Mouse (Mus musculus) liver, embryonic 14.5 days (tissue): ENCODE measurements around the gene Nudt7. TPM values are rescaled to one million over a fixed set of nuclear protein-coding genes. Genes with fewer than 3 reads are reported as not detected.

Experiments
- ATAC-seq: fragments of 200-750 bp; cut with Nextera tagmentation; 2 replicates; pipeline ENCODE4 v1.8.0; 2017; ENCODE audit warnings: moderate number of reproducible peaks, mild to moderate bottlenecking, moderate library complexity; ENCODE audit not compliant: insufficient read depth
- DNase-seq, 3 experiments: peaks; one replicate each; pipeline ENCODE4 v3.0.0-alpha.2; 2012 to 2013; ENCODE audit warnings: low read depth in 3 of 3, low spot score in 3 of 3
- H3K27ac ChIP-seq: fragments of 300-500 bp; sonication (generic); 2 replicates; pipeline ENCODE4 v1.5.1; 2014; ENCODE audit warnings: moderate library complexity, mild to moderate bottlenecking, control low read depth, inconsistent platforms
- H3K27me3 ChIP-seq: fragments of 300-500 bp; sonication (generic); 2 replicates; pipeline ENCODE4 v1.6.1; 2014; ENCODE audit warnings: mild to moderate bottlenecking, low read length, moderate library complexity; ENCODE audit not compliant: control insufficient read depth, insufficient read depth
- H3K36me3 ChIP-seq: fragments of 300-500 bp; sonication (generic); replicated peaks from 2 replicates; pipeline ENCODE4 v1.6.1; 2014; ENCODE audit warnings: low read depth; ENCODE audit not compliant: control insufficient read depth, insufficient read depth
- H3K4me1 ChIP-seq, 2 experiments: fragments of 200-500 bp in 1 of 2; fragments of 300-500 bp in 1 of 2; sonication (generic) in 1 of 2; replicated peaks; 2 replicates each; pipeline ENCODE4 v1.6.1; 2012 to 2014; ENCODE audit warnings: antibody characterized with exemption in 1 of 2, inconsistent platforms in 1 of 2, low read length in 1 of 2; ENCODE audit not compliant: control insufficient read depth in 2 of 2, insufficient read depth in 2 of 2
- H3K4me2 ChIP-seq: fragments of 300-500 bp; sonication (generic); 2 replicates; pipeline ENCODE4 v1.6.1; 2014; ENCODE audit warnings: low read depth, mild to moderate bottlenecking, control low read depth, moderate library complexity
- H3K4me3 ChIP-seq, 2 experiments: fragments of 200-500 bp in 1 of 2; fragments of 300-500 bp in 1 of 2; sonication (generic) in 1 of 2; 2 replicates each; pipeline ENCODE4 v1.5.1; 2012 to 2014; ENCODE audit warnings: low read depth in 2 of 2, low read length in 2 of 2, mild to moderate bottlenecking in 2 of 2, control low read depth in 1 of 2, inconsistent platforms in 1 of 2, moderate library complexity in 1 of 2; ENCODE audit not compliant: insufficient read depth in 1 of 2
- H3K9ac ChIP-seq: fragments of 300-500 bp; sonication (generic); replicated peaks from 2 replicates; pipeline ENCODE4 v1.6.1; 2014; ENCODE audit warnings: mild to moderate bottlenecking, control low read depth, moderate library complexity
- H3K9me3 ChIP-seq: fragments of 300-500 bp; sonication (generic); 2 replicates; pipeline ENCODE4 v1.6.1; 2016; ENCODE audit warnings: low read length, mixed read lengths; ENCODE audit not compliant: control insufficient read depth
- CTCF ChIP-seq: IDR thresholded peaks from 2 replicates; pipeline ENCODE4 v1.5.1; 2016; ENCODE audit warnings: antibody characterized with exemption, low read depth, control low read depth
- EP300 ChIP-seq: IDR thresholded peaks from 2 replicates; pipeline ENCODE4 v1.6.1; 2016; ENCODE audit warnings: antibody characterized with exemption, low read depth
- WGBS: fragments of 180-500 bp; shearing (Covaris S2); extraction: QIAGEN DNeasy Blood & Tissue Kit; methylation state at CpG from one replicate; pipeline ENCODE4 v1.1.7; 2014; ENCODE audit not compliant: insufficient replicate concordance; 5-methylcytosine and 5-hydroxymethylcytosine counted together
- polyA plus RNA-seq, 2 experiments: library from polyadenylated mRNA; depleted of rRNA in 1 of 2; stranded (reverse) in 1 of 2; unstranded in 1 of 2; fragments of >200 nt; fragmentation: Nextera tagmentation in 1 of 2; extraction: Ambion mirVana in 1 of 2; gene quantifications; 2 replicates each; pipeline versions ENCODE4 v1.2.1 to v1.2.3; 2012 to 2014

Nudt7 gene
- polyA plus RNA-seq, 2 experiments: 9.0 to 18.9 TPM

DNA sequence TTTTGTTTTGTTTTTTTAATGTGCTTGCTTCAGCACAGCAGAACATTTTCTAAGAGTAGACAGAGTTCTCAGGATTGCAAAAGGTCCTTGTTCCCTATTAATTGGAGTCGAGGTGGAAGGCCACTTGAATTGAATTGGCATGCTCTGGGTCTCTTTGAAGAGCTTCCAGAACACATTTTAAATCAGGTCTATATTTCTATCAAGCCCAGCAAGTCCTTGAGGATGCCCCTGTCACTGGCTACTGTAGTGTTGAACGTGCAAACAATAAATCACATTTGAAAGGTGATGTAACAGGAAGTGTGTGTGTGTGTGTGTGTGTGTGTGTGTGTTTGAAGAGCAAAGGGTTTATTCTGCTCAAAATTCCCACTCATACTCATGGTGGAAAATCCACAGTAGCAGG lies 7.1 kb downstream of the Nudt7 start:
- Histone ChIP-seq H3K27ac (no peak overlapping the region), H3K4me1 (peaks cover 6 to 22% of the 10 kb centered on the region in 2 experiments; a peak in 3 of 4 replicates), H3K4me2 (no peak overlapping the region), H3K9me3 (no peaks in the 10 kb centered on the region), H3K4me3 (no peak overlapping the region), H3K27me3 (no peaks in the 10 kb centered on the region), H3K36me3 (no peaks in the 10 kb centered on the region), H3K9ac (no peak overlapping the region)
- no peak for ATAC-seq
- TF ChIP-seq CTCF: no peak
- TF ChIP-seq EP300: no peak
- 52% methylated on average over 2 of the region's 2 CpGs for WGBS
- DNase-seq: no peak

DNA sequence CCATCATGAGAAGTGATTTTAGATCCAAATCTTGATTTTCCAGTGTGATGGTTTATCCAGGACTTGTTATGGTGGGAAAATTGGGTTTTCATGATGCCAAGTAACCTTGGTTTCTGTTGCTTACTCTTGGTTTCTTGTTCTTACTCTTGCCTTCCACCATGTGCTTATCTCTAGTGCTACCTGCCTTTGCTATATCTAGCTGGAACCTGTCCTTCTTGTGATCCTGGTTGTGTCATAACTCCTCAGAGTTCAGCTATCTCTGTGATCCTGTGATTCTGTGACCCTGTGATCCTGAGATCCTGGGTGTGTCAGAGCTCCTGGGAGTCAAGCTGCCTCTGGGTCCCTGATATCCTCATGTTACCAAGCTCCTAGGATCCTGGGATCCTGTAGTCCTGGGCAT lies 8.8 kb downstream of the Nudt7 start:
- peaks cover 2 to 9% of the 10 kb centered on the region in 2 experiments; a peak in 3 of 4 replicates for H3K4me1 ChIP-seq
- H3K27me3 ChIP-seq: no peaks in the 10 kb centered on the region
- no peak overlapping the region for H3K27ac ChIP-seq
- no peaks in the 10 kb centered on the region for H3K36me3 ChIP-seq
- no peak for TF ChIP-seq CTCF
- peak; percentile 47 for TF ChIP-seq EP300
- ATAC-seq: peak; percentile 58; the same call in 1 of the 2 replicates
- H3K9ac ChIP-seq: no peak overlapping the region
- no peak overlapping the region for H3K4me3 ChIP-seq
- H3K4me2 ChIP-seq: no peak overlapping the region
- no peaks in the 10 kb centered on the region for H3K9me3 ChIP-seq
- no peak for DNase-seq

DNA sequence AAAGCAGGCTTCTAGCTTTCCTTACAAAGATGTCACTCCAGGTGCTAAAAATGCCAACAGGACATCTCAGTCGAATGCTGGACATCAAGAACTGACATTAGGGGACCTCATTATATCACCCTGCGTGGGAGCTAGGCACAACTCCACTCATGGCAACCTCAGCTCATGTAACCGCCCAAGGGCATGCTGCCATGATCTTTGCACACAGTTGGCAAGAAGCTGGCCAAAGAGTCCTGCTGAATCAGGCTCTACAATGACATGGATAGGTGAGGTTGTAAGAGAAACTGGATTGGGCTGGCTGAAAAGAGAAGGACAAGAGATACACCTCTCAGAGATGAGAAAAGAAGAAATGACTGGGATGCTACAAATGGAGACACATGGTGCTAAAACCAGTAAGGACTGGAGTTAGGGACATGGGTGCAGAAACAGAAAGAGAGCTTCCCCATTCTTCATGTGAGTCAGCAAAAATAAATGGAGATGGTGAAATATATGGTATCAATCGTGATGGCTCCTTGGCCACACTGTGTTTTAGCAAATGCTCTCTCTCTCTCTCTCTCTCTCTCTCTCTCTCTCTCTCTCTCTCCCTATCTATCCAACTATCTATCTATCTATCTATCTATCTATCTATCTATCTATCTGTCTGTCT lies 10.4 kb downstream of the Nudt7 start:
- DNase-seq: no peak
- H3K4me2 ChIP-seq: no peak overlapping the region
- peaks cover 0 to 5% of the 10 kb centered on the region in 2 experiments; a peak in 2 of 4 replicates for H3K4me1 ChIP-seq
- H3K36me3 ChIP-seq: no peaks in the 10 kb centered on the region
- H3K9ac ChIP-seq: no peak overlapping the region
- no peak overlapping the region for H3K4me3 ChIP-seq
- no peak overlapping the region for H3K27ac ChIP-seq
- WGBS: 61% methylated on average over 4 of the region's 4 CpGs
- no peak for ATAC-seq
- H3K27me3 ChIP-seq: no peaks in the 10 kb centered on the region
- TF ChIP-seq EP300 (no peak), CTCF (no peak)
- no peaks in the 10 kb centered on the region for H3K9me3 ChIP-seq

DNA sequence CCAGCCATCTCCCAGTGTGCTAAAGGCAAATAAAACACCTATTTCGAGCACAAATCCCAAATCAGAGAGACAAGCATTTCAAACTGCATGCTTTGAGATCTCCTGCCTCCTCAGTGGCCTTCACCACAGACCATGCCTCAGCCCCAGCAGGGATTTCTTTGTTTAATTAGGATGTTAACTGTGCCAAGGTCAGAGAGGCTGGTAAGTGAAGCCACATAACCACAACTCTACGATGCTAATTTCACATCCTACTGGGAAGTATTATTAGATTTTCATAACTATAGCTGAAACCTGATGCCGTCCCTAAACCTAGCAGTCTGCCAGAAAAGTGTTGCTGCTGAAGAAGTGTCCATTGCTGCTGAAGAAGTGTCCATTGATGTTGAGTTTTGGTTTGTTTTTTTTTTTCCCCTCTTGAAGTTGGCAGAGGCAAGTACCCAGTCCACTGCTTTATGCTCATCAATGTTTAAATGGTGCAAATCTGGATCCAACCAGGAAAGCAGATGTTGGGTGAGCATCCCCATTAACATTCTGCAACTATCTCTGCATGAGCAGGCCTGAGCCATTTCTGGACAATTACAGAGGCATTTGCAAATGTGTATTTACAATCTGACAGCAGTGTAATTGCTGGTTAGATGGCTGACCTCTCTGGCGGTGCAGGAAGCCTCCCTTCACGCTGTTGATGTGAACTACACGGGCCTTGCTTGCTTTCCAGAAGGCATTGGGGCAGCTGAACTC lies 20.1 kb downstream of the Nudt7 start:
- 65% methylated on average over 6 of the region's 6 CpGs for WGBS

DNA sequence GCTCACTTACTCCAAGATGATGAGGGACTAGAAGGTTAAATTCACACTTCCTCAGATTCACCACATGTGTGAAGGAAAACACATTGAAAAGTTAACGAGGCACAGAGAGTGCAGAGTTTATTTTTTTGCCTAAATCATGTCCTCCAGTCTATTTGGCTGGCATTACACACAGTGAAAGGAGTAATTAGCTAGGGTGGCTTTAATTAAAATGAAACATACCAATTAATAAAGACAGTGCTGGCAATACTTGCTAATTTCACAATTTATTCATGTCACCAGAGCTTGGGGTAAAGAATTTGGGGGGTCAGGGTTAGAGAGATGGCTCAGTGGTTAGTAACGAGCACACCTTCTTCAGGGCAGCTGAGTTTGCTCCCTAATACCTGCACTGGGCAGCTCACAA lies 25.2 kb downstream of the Nudt7 start:
- H3K27me3 ChIP-seq: no peaks in the 10 kb centered on the region
- H3K9ac ChIP-seq: no peak overlapping the region
- H3K27ac ChIP-seq: no peak overlapping the region
- H3K9me3 ChIP-seq: no peaks in the 10 kb centered on the region
- TF ChIP-seq CTCF (no peak), EP300 (no peak)
- 37% methylated on average over 2 of the region's 2 CpGs for WGBS
- H3K36me3 ChIP-seq: no peaks in the 10 kb centered on the region
- DNase-seq (no peak), ATAC-seq (no peak)
- no peak overlapping the region for H3K4me3 ChIP-seq
- no peak overlapping the region for H3K4me2 ChIP-seq
- no peaks in the 10 kb centered on the region for H3K4me1 ChIP-seq

More for the DNA sequence above, 20.1 kb downstream of the Nudt7 start:
- no peaks in the 10 kb centered on the region for H3K4me1 ChIP-seq
- no peaks in the 10 kb centered on the region for H3K9me3 ChIP-seq
- H3K27ac ChIP-seq: no peak overlapping the region
- DNase-seq (no peak), ATAC-seq (no peak)
- no peaks in the 10 kb centered on the region for H3K36me3 ChIP-seq
- no peak for TF ChIP-seq EP300
- no peak for TF ChIP-seq CTCF
- no peak overlapping the region for H3K9ac ChIP-seq
- no peak overlapping the region for H3K4me2 ChIP-seq
- H3K4me3 ChIP-seq: no peak overlapping the region
- no peaks in the 10 kb centered on the region for H3K27me3 ChIP-seq
